Mouse (Mus musculus): ENCODE results near the gene Paxx. TPM values are rescaled to one million over a fixed set of nuclear protein-coding genes. Genes with fewer than 3 reads are reported as not detected.
A peak's percentile ranks its signal among the peaks of the same experiment; 100 is the strongest.

The Paxx gene
- polyA plus RNA-seq, 1 experiment from 2014 or later, result 37.4 TPM

DNA sequence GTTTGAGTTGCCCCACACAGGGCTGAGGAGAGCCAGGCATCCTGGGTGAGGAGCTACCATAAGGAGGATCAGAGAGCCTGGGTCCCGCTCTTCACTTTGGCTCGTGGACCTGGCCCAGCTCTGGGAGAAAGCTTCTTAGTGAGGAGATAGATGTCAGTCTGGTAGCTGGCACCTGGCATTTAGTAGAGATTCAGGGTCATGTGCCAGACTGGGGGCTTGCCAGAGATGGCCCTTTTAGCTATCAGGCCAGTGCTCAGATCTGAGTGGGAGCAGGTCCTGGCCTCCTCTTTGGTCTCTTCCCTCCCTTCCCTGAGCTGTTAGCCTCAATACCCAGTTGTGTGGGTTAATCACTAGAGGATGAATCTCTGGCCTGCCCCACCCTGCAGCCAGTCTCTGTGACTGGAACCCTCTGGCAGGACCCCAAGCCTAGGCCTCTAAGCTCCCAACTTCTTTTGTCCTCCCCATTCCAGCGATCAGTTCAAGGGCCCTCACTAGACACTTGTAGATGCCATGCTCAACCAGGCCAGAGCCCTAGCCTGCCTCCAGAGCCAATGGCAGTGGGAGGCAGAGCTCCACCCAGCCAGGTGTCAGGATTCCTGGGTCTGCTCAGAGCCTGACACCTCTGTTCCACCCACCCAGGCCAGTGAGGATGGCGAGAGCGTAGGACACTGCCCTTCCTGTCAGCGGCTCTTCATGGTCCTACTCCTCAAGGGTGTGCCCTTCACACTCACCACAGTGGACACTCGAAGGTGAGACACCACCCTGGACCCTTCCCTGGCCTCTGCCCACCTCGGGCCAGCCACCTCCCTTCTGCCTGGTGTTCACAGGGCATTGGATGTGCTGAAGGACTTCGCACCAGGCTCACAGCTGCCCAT, 3.6 kb downstream of the Paxx start:
- H3K27ac ChIP-seq (ENCODE audit: low read length), result no peak overlapping the region
- H3K27me3 ChIP-seq (replicated peaks; ENCODE audit: control insufficient read depth, insufficient read depth, low read length), result no peaks in the 10 kb centered on the region
- H3K4me1 ChIP-seq (ENCODE audit: control insufficient read depth, insufficient read depth, low read length), result peaks cover 38% of the 10 kb centered on the region
- H3K9ac ChIP-seq (ENCODE audit: low read depth, low read length), result peak overlapping the region; percentile 21
- H3K4me3 ChIP-seq (ENCODE audit: low read length), result no peak overlapping the region
- H3K4me2 ChIP-seq (ENCODE audit: low read depth, low read length), result no peak overlapping the region
- H3K9me3 ChIP-seq (ENCODE audit: control insufficient read depth, low read length), result no peaks in the 10 kb centered on the region
- no peaks in the 10 kb centered on the region for H3K36me3 ChIP-seq (ENCODE audit: control insufficient read depth, insufficient read depth, low read length)
- WGBS, result 85% methylated on average over 9 of the region's 9 CpGs
- ATAC-seq, result no peak

DNA sequence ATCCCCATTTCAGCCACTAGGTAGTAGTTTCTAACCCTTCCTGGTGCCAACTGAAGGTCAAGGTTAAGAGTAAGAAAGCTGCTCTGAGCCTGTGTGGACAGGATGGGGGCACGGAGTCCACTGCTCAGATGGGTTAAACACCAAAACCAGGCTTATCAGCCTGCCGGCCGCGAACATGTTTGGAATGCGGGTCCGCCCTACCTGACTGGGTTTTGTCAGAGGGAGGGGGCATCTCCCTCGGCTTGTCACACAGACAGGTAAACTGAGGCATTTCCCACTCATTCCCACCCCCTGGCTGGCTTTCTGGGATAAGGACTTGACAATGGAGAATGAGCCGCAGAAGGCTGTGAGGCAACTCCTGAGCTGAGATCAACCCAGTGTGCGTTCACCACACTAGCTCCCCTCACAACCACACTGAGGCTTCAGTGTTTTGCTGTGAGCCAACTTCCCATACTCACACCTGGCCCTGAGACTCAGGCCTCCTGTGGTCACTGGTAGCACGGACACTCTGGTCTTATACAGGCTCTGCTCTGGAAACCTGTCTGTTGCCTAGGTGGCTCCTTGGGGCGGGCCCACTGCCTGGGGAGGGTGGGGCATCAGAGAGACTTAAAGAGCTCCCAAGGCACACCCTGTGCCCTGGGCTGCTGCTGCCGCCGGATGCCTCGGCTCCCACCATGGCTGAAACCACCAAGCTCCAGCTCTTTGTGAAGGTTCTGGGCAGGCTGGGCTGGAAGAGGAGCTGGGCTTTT, 4.5 kb downstream of the Paxx start, which contains the start of gene Clic3:
Gene Clic3 (plus strand): TSS at position 634 of the 749 bp plus-strand sequence.
- peak; percentile 41; the same call in 1 of the 2 replicates for ATAC-seq
- Histone ChIP-seq H3K4me3 (ENCODE audit: low read length) (no peak within 1 kb of the TSS), H3K27ac (ENCODE audit: low read length) (no peak within 1 kb of the TSS), H3K36me3 (ENCODE audit: control insufficient read depth, insufficient read depth, low read length) (no peaks in the 10 kb centered on the region), H3K9me3 (ENCODE audit: control insufficient read depth, low read length) (no peaks in the 10 kb centered on the region), H3K4me2 (ENCODE audit: low read depth, low read length) (no peak within 1 kb of the TSS), H3K9ac (ENCODE audit: low read depth, low read length) (peak within 1 kb of the TSS; percentile 21), H3K4me1 (ENCODE audit: control insufficient read depth, insufficient read depth, low read length) (peaks cover 36% of the 10 kb centered on the region), H3K27me3 (replicated peaks; ENCODE audit: control insufficient read depth, insufficient read depth, low read length) (no peaks in the 10 kb centered on the region)
- WGBS, result 47% methylated on average over 14 of the region's 14 CpGs

DNA sequence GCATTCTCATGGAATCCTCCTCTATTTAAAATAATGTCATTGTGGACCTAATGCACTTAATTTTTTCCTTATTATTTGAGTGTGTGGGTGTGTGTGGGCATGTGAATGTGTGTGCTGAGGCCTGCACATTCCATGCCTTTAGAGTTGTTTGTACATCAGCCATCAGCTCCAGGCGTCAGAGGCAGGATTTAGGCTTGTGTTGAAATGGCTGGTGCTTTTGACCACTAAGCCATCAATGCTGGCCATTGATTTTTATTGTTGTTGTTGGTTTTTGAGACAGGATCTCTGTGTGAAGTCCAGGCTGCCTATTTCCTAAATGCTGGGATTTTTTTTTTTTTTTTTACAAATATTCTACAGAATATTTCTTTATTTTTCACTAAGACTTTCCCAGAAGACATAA, 7.9 kb downstream of the Paxx start:
- no peak for ATAC-seq
- Histone ChIP-seq H3K4me3 (ENCODE audit: low read length) (no peak overlapping the region), H3K9me3 (ENCODE audit: control insufficient read depth, low read length) (no peaks in the 10 kb centered on the region), H3K27me3 (replicated peaks; ENCODE audit: control insufficient read depth, insufficient read depth, low read length) (no peaks in the 10 kb centered on the region), H3K27ac (ENCODE audit: low read length) (no peak overlapping the region), H3K4me1 (ENCODE audit: control insufficient read depth, insufficient read depth, low read length) (peaks cover 19% of the 10 kb centered on the region), H3K9ac (ENCODE audit: low read depth, low read length) (no peak overlapping the region), H3K4me2 (ENCODE audit: low read depth, low read length) (no peak overlapping the region), H3K36me3 (ENCODE audit: control insufficient read depth, insufficient read depth, low read length) (no peaks in the 10 kb centered on the region)
- 48% methylated on average over 1 of the region's 1 CpGs for WGBS

DNA sequence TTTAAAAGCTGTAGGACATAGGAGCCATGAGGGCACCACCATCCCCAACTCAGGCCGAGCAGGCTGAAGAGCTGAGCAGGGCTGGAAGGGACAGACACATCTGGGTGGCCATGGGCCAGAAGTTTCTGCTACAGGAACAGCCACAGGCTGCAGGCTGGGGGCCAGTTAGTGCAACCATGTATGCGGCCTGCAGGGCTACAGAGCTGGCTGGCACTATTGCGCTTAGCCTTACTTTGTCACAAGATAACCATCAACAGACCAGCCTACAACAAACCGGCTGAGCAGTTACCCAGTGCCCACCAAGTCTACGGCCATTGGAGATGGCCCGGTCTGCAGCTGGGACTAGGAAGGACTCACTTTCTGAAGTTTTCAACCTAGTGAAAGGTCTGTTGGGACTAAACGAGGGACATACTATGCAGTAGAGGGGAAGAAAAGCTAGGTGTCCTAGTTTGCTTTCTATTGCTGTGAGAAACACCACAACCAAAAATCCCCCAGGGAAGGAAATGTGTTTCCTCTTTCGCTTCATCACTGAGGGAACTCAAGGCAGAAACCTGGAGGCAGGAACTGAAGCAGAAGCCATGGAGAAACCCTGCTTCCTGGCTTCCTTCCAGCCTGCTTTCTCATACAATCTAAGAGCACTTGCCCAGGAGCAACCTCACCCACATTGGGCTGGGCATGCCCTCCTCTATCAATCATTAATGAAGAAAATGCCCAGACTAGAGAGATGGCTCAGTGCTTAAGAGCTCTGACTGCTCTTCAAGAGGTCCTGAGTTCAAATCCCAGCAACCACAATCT, 9.8 kb downstream of the Paxx start:
- 77% methylated on average over 8 of the region's 8 CpGs for WGBS
- Histone ChIP-seq H3K4me2 (ENCODE audit: low read depth, low read length) (no peak overlapping the region), H3K4me3 (ENCODE audit: low read length) (no peak overlapping the region), H3K36me3 (ENCODE audit: control insufficient read depth, insufficient read depth, low read length) (no peaks in the 10 kb centered on the region), H3K27ac (ENCODE audit: low read length) (no peak overlapping the region), H3K9ac (ENCODE audit: low read depth, low read length) (no peak overlapping the region), H3K9me3 (ENCODE audit: control insufficient read depth, low read length) (no peaks in the 10 kb centered on the region), H3K27me3 (replicated peaks; ENCODE audit: control insufficient read depth, insufficient read depth, low read length) (no peaks in the 10 kb centered on the region), H3K4me1 (ENCODE audit: control insufficient read depth, insufficient read depth, low read length) (peaks cover 2% of the 10 kb centered on the region; the same call in 1 of the 2 replicates)
- ATAC-seq, result peak; percentile 58; the same call in 1 of the 2 replicates

DNA sequence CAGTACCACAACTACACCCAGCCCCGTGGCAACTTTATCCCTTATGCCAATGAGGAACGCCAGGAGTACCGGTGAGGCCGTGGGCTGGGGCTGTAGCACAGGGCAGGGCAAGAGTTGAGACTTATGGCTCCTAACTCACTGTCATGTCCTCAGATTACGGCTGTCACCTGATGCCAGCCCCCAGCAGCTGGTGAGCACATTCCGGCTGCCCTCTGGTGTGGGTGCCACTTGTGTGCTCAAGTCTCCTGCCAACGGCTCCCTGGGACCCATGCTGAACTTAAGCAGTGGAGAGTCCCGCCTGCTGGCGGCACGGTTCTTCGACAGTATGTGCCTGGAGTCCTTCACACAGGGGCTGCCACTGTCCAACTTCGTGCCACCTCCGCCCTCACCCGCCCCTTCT, 18.2 kb downstream of the Paxx start:
- H3K4me2 ChIP-seq (ENCODE audit: low read depth, low read length), result no peak overlapping the region
- no peaks in the 10 kb centered on the region for H3K27me3 ChIP-seq (replicated peaks; ENCODE audit: control insufficient read depth, insufficient read depth, low read length)
- H3K4me3 ChIP-seq (ENCODE audit: low read length), result no peak overlapping the region
- no peak overlapping the region for H3K27ac ChIP-seq (ENCODE audit: low read length)
- no peak for ATAC-seq
- no peaks in the 10 kb centered on the region for H3K9me3 ChIP-seq (ENCODE audit: control insufficient read depth, low read length)
- H3K9ac ChIP-seq (ENCODE audit: low read depth, low read length), result no peak overlapping the region
- no peaks in the 10 kb centered on the region for H3K36me3 ChIP-seq (ENCODE audit: control insufficient read depth, insufficient read depth, low read length)
- WGBS, result 93% methylated on average over 14 of the region's 14 CpGs
- no peaks in the 10 kb centered on the region for H3K4me1 ChIP-seq (ENCODE audit: control insufficient read depth, insufficient read depth, low read length)

DNA sequence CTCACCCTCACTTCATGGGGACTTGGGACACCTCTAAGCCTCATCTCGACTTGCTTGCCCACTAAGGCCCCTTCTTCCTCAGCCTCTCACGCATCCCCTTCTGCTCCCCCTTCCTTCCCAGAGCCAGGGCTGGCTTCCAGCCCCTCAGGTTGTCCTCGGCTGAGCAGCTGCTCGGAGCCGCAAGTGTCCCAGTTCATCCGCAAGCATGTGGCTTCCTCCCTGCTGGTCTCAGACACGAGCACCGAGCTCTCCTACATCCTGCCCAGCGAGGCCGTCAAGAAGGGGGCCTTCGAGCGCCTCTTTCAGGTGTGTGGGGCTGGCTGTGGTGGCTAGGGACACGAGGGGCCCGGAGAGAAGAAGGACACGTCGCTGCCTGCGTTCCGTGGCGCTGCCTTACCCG, 19.8 kb downstream of the Paxx start:
- Histone ChIP-seq H3K4me3 (ENCODE audit: low read length) (no peak overlapping the region), H3K9me3 (ENCODE audit: control insufficient read depth, low read length) (no peaks in the 10 kb centered on the region), H3K4me2 (ENCODE audit: low read depth, low read length) (no peak overlapping the region), H3K27ac (ENCODE audit: low read length) (no peak overlapping the region), H3K9ac (ENCODE audit: low read depth, low read length) (no peak overlapping the region), H3K36me3 (ENCODE audit: control insufficient read depth, insufficient read depth, low read length) (no peaks in the 10 kb centered on the region), H3K4me1 (ENCODE audit: control insufficient read depth, insufficient read depth, low read length) (no peaks in the 10 kb centered on the region), H3K27me3 (replicated peaks; ENCODE audit: control insufficient read depth, insufficient read depth, low read length) (no peaks in the 10 kb centered on the region)
- ATAC-seq, result no peak
- WGBS, result 81% methylated on average over 20 of the region's 20 CpGs

DNA sequence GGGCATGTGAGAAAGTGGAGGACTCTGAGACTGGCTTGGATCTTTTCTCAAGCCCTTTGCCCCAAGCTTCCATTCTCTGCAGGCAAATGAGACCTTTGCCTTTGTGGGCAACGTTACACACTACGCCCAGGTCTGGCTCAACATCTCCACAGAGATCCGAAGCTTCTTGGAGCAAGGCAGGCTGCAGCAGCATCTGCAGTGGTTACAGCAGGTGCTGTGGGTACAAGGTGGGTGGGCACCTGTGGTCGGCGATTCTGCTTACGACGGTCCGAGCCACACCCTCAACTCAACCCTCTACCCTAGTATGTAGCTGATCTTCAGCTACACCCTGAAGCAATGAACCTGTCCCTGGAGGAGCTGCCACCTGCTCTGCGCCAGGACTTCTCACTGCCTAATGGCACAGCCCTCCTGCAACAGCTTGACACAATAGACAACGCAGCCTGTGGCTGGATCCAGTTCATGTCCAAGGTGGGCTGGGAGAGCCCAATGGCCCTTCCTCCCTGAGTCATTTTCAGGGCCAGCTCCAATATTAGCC, 24.5 kb downstream of the Paxx start:
- H3K27ac ChIP-seq (ENCODE audit: low read length), result no peak overlapping the region
- 89% methylated on average over 10 of the region's 10 CpGs for WGBS

DNA sequence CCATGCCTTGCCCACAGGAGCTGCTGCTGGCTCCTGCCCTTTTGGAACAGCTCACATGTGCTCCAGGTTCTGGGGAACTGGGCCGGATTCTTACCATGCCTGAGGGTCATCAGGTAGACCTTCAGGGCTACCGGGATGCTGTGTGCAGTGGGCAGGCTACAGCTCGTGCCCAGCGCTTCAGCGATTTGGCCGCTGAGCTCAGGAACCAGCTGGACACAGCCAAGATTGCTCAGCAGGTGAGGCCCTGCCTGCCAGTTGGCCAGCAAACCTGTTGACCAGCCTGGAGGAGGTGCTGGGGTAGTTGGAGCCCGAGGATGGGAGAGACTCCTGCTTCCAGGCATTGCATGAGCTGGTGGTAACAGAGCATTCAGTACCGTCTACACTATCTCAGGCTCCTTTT, 26.6 kb downstream of the Paxx start:
- no peaks in the 10 kb centered on the region; the same call in 1 of the 2 replicates for H3K27me3 ChIP-seq (replicated peaks; ENCODE audit: control insufficient read depth, insufficient read depth, low read length)
- no peak overlapping the region for H3K9ac ChIP-seq (ENCODE audit: low read depth, low read length)
- no peaks in the 10 kb centered on the region for H3K36me3 ChIP-seq (ENCODE audit: control insufficient read depth, insufficient read depth, low read length)
- no peaks in the 10 kb centered on the region for H3K9me3 ChIP-seq (ENCODE audit: control insufficient read depth, low read length)
- no peak overlapping the region for H3K4me3 ChIP-seq (ENCODE audit: low read length)
- no peak overlapping the region for H3K4me2 ChIP-seq (ENCODE audit: low read depth, low read length)
- H3K4me1 ChIP-seq (ENCODE audit: control insufficient read depth, insufficient read depth, low read length), result no peaks in the 10 kb centered on the region
- no peak for ATAC-seq
- 85% methylated on average over 8 of the region's 8 CpGs for WGBS
- no peak overlapping the region for H3K27ac ChIP-seq (ENCODE audit: low read length)

More for the DNA sequence above, 24.5 kb downstream of the Paxx start:
- Histone ChIP-seq H3K36me3 (ENCODE audit: control insufficient read depth, insufficient read depth, low read length) (no peaks in the 10 kb centered on the region), H3K4me2 (ENCODE audit: low read depth, low read length) (no peak overlapping the region), H3K9me3 (ENCODE audit: control insufficient read depth, low read length) (no peaks in the 10 kb centered on the region), H3K4me3 (ENCODE audit: low read length) (no peak overlapping the region), H3K27me3 (replicated peaks; ENCODE audit: control insufficient read depth, insufficient read depth, low read length) (no peaks in the 10 kb centered on the region), H3K9ac (ENCODE audit: low read depth, low read length) (no peak overlapping the region), H3K4me1 (ENCODE audit: control insufficient read depth, insufficient read depth, low read length) (no peaks in the 10 kb centered on the region)
- ATAC-seq, result no peak

DNA sequence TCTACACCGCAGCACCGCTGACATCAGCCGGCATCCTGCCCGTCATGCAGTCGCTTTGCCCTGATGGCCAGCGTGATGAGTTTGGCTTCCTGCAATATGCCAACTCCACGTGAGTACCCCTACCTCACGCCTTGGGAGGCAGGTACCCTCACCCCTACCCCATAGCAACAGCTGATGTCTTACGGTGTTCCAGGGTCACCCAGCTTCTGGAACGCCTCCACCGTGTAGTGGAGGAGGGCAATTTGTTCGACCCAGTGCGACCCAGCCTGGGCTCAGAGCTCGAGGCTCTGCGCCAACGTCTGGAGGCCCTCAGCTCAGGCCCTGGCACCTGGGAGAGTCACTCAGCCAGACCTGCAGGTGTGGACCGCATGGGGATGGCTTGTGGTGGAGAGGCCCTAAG, 27.8 kb downstream of the Paxx start:
- no peaks in the 10 kb centered on the region for H3K9me3 ChIP-seq (ENCODE audit: control insufficient read depth, low read length)
- no peak overlapping the region for H3K4me3 ChIP-seq (ENCODE audit: low read length)
- no peaks in the 10 kb centered on the region for H3K36me3 ChIP-seq (ENCODE audit: control insufficient read depth, insufficient read depth, low read length)
- H3K27me3 ChIP-seq (replicated peaks; ENCODE audit: control insufficient read depth, insufficient read depth, low read length), result no peaks in the 10 kb centered on the region; the same call in 1 of the 2 replicates
- no peak overlapping the region for H3K27ac ChIP-seq (ENCODE audit: low read length)
- H3K9ac ChIP-seq (ENCODE audit: low read depth, low read length), result no peak overlapping the region
- H3K4me2 ChIP-seq (ENCODE audit: low read depth, low read length), result no peak overlapping the region
- H3K4me1 ChIP-seq (ENCODE audit: control insufficient read depth, insufficient read depth, low read length), result 0 out of 2 replicates have a peak, but pooled peaks cover 2% of the 10 kb centered on the region
- no peak for ATAC-seq
- WGBS, result 91% methylated on average over 17 of the region's 17 CpGs

All from intestine, embryonic 16.5 days (tissue).